Mouse (Mus musculus) c-Kit-negative CD71-positive TER-119-positive erythroid progenitor cells, embryonic 14.5 days (primary cell): ENCODE data around the gene Smim13.
"Not testable (repeated sequence)": the region's sequence is repeated elsewhere in the genome, so short reads cannot be mapped to it uniquely, and the experiment has no call there.

Source experiments
- DNase-seq: peaks from one replicate; pipeline ENCODE4 v3.0.0-alpha.2; 2013; ENCODE audit warnings: low read depth, low spot score

The Smim13 gene

GRCm38 (mm10) chr13:41238035-41238804 lies 11.4 kb upstream of the Smim13 start:
- no peak for DNase-seq

GRCm38 (mm10) chr13:41238805-41239130 lies 10.9 kb upstream of the Smim13 start:
- DNase-seq = peak; percentile 48

- no peak for DNase-seq
These were observed 8.1 kb upstream of the Smim13 start for GRCm38 (mm10) chr13:41241557-41241956.

- no peak for DNase-seq
These were observed 5.3 kb upstream of the Smim13 start for GRCm38 (mm10) chr13:41244306-41244830.

- no peak for DNase-seq
These were observed 708 bp upstream of the Smim13 start for GRCm38 (mm10) chr13:41248751-41249520.

- DNase-seq = peak; percentile 34
These were observed 806 bp downstream of the Smim13 start for GRCm38 (mm10) chr13:41250318-41250981.

- DNase-seq = not testable (repeated sequence)
These were observed 1.6 kb downstream of the Smim13 start for GRCm38 (mm10) chr13:41251232-41251631.

GRCm38 (mm10) chr13:41251667-41252066 lies 2.0 kb downstream of the Smim13 start:
- no peak for DNase-seq

- DNase-seq = no peak
These were observed 2.5 kb downstream of the Smim13 start for GRCm38 (mm10) chr13:41252141-41252540.

- no peak for DNase-seq
These were observed 3.1 kb downstream of the Smim13 start for GRCm38 (mm10) chr13:41252736-41253135.

GRCm38 (mm10) chr13:41256126-41256525 lies 6.5 kb downstream of the Smim13 start:
- no peak for DNase-seq

GRCm38 (mm10) chr13:41256962-41257361 lies 7.3 kb downstream of the Smim13 start:
- no peak for DNase-seq

GRCm38 (mm10) chr13:41257851-41258250 lies 8.2 kb downstream of the Smim13 start:
- no peak for DNase-seq

GRCm38 (mm10) chr13:41261617-41262016 lies 12.0 kb downstream of the Smim13 start:
- DNase-seq = not testable (repeated sequence)

GRCm38 (mm10) chr13:41263304-41264006 lies 13.8 kb downstream of the Smim13 start:
- no peak for DNase-seq

- no peak for DNase-seq
These were observed 18.3 kb downstream of the Smim13 start for GRCm38 (mm10) chr13:41267827-41268408.

GRCm38 (mm10) chr13:41273927-41274650 lies 24.4 kb downstream of the Smim13 start, which contains the start of gene Gm17364:
Gene Gm17364, minus strand, starts transcription at chr13:41273977.
- DNase-seq = no peak

- DNase-seq = no peak
These were observed 31.1 kb downstream of the Smim13 start for GRCm38 (mm10) chr13:41280696-41281095.

- DNase-seq = peak; percentile 3
These were observed 33.6 kb downstream of the Smim13 start for GRCm38 (mm10) chr13:41283256-41283655.

- DNase-seq = no peak
These were observed 35.8 kb downstream of the Smim13 start for GRCm38 (mm10) chr13:41285448-41285847.
